Mouse (Mus musculus): ENCODE measurements around the gene Umodl1.
A peak's percentile ranks its signal among the peaks of the same experiment; 100 is the strongest.

DNA sequence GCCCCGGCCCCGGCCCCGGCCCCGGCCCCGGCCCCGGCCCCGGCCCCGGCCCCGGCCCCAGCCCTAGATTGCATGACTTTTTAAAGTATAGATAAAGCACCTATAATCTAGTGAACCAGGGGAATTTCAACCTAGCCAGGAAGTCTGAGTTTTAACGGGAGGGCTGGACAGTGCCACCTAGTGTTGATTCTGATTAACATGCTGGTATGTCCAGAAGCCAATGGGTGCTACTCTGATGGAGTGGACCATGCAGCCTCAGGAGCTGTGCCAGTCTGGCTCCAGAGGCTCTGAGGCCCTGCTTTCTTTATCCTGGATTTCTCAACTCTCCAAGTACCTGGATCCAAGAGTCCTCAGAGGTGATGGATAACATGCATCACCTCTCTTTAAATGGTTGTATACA is 35.8 kb downstream of the Umodl1 start:
- TF ChIP-seq POLR2A (IDR thresholded peaks at IDR 0.05; ENCODE audit: extremely low read depth, insufficient read depth, low read length), result no peak
- peak; percentile 42 for TF ChIP-seq CTCF (IDR thresholded peaks at IDR 0.05; ENCODE audit: low read depth, low read length)
